Mouse (Mus musculus): ENCODE results near the gene Cd244a.

The Cd244a gene

GRCm38 (mm10) chr1:171658561-171658991, 99.6 kb downstream of the Cd244a start:
- no peak for DNase-seq
